Mouse (Mus musculus) layer of hippocampus, adult 2 months (tissue): ENCODE measurements at regions not wholly inside any gene's neighbourhood (a gene's known extent, or its start where the extent isn't known, plus 50 kb on each side); places are given as distances from the start of the nearest gene placed in this dataset.

ENCODE experiments used
- DNase-seq, 2 experiments: peaks; one replicate each; pipeline ENCODE4 v3.0.0; 2022; ENCODE audit warnings: low spot score in 2 of 2
- H3K27ac ChIP-seq: fragments of 200-600 bp; 2 replicates; pipeline ENCODE4 v1.8.1; 2022
- H3K4me3 ChIP-seq: fragments of 200-600 bp; 2 replicates; pipeline ENCODE4 v1.8.1; 2022; ENCODE audit warnings: mild to moderate bottlenecking
- CTCF ChIP-seq: fragments of 200-600 bp; conservative IDR thresholded peaks from 2 replicates; pipeline ENCODE4 v1.8.1; 2022; ENCODE audit warnings: antibody characterized with exemption, mild to moderate bottlenecking, moderate library complexity

GRCm38 (mm10) chr16:53788594-53788993 is 1334.7 kb upstream of the Alcam start:
- H3K4me3 ChIP-seq, result no peak overlapping the region
- peak in 1 of 2 experiments; percentile 4 for DNase-seq
- TF ChIP-seq CTCF, result no peak

More at GRCm38 (mm10) chr16:53788594-53788993, 1334.7 kb upstream of the Alcam start:
- H3K27ac ChIP-seq, result no peak overlapping the region
